Mouse (Mus musculus) hindbrain, embryonic 12.5 days (tissue): Measurements from ENCODE around the gene Rhebl1. TPM values are rescaled to one million over a fixed set of nuclear protein-coding genes. Genes with fewer than 3 reads are reported as not detected.
A peak's percentile ranks its signal among the peaks of the same experiment; 100 is the strongest.
"Not testable (repeated sequence)": the region's sequence is repeated elsewhere in the genome, so short reads cannot be mapped to it uniquely, and the experiment has no call there.

ENCODE experiments used
- ATAC-seq: fragments of 200-750 bp; cut with Nextera tagmentation; 2 replicates; pipeline ENCODE4 v1.8.0; 2017; ENCODE audit warnings: moderate TSS enrichment; ENCODE audit not compliant: low FRiP score
- H3K27ac ChIP-seq: fragments of 300-500 bp; sonication (generic); 2 replicates; pipeline ENCODE4 v1.5.1; 2016; ENCODE audit warnings: mild to moderate bottlenecking
- H3K27me3 ChIP-seq: fragments of 300-500 bp; sonication (generic); 2 replicates; pipeline ENCODE4 v1.6.1; 2016; ENCODE audit warnings: mild to moderate bottlenecking
- H3K36me3 ChIP-seq: fragments of 300-500 bp; sonication (generic); 2 replicates; pipeline ENCODE4 v1.6.1; 2016; ENCODE audit warnings: mild to moderate bottlenecking
- H3K4me1 ChIP-seq: fragments of 300-500 bp; sonication (generic); 2 replicates; pipeline ENCODE4 v1.6.1; 2016
- H3K4me2 ChIP-seq: fragments of 300-500 bp; sonication (generic); replicated peaks from 2 replicates; pipeline ENCODE4 v1.6.1; 2016; ENCODE audit warnings: mild to moderate bottlenecking
- H3K4me3 ChIP-seq: fragments of 300-500 bp; sonication (generic); 2 replicates; pipeline ENCODE4 v1.5.1; 2016; ENCODE audit warnings: mild to moderate bottlenecking
- H3K9ac ChIP-seq: fragments of 300-500 bp; sonication (generic); 2 replicates; pipeline ENCODE4 v1.6.1; 2016; ENCODE audit warnings: mild to moderate bottlenecking, moderate library complexity
- H3K9me3 ChIP-seq: fragments of 300-500 bp; sonication (generic); replicated peaks from 2 replicates; pipeline ENCODE4 v1.6.1; 2016; ENCODE audit warnings: mild to moderate bottlenecking
- WGBS: fragments of 180-500 bp; shearing (Covaris S2); methylation state at CpG from one replicate; pipeline ENCODE4 v1.1.7; 2016; 5-methylcytosine and 5-hydroxymethylcytosine counted together
- polyA plus RNA-seq: library from polyadenylated mRNA; unstranded; fragments of >200 nt; fragmentation: Nextera tagmentation; extraction: Ambion mirVana; gene quantifications from 2 replicates; pipeline ENCODE4 v1.2.1, GENCODE M21; 2016

The Rhebl1 gene
- polyA plus RNA-seq = 22.0 and 27.0 TPM in 2 replicates

GRCm38 (mm10) chr15:98893940-98894745, at the start of gene Rhebl1:
TSS of gene Rhebl1 (minus strand) at chr15:98894540.
- no peak for ATAC-seq
- Histone ChIP-seq H3K4me2 (peak within 1 kb of the TSS; percentile 95), H3K27ac (no peak within 1 kb of the TSS), H3K36me3 (no peaks in the 10 kb centered on the region), H3K4me1 (peaks cover 43% of the 10 kb centered on the region), H3K27me3 (peaks cover 79% of the 10 kb centered on the region), H3K9me3 (no peaks in the 10 kb centered on the region), H3K9ac (peak within 1 kb of the TSS; percentile 53), H3K4me3 (peak within 1 kb of the TSS; percentile 45)
- under 1% methylated on average over 77 of the region's 77 CpGs for WGBS

- no peak for ATAC-seq
- WGBS = 83% methylated on average over 4 of the region's 4 CpGs
Observed at GRCm38 (mm10) chr15:98943133-98943532, 48.8 kb upstream of the Rhebl1 start.

GRCm38 (mm10) chr15:98942081-98942480, 47.7 kb upstream of the Rhebl1 start:
- H3K36me3 ChIP-seq = no peaks in the 10 kb centered on the region
- H3K27me3 ChIP-seq = no peaks in the 10 kb centered on the region
- H3K9me3 ChIP-seq = no peaks in the 10 kb centered on the region
- H3K9ac ChIP-seq = no peak overlapping the region
- H3K4me3 ChIP-seq = no peak overlapping the region
- 93% methylated on average over 4 of the region's 4 CpGs for WGBS
- no peak overlapping the region for H3K4me2 ChIP-seq
- ATAC-seq = no peak
- H3K4me1 ChIP-seq = no peaks in the 10 kb centered on the region
- no peak overlapping the region for H3K27ac ChIP-seq

More at GRCm38 (mm10) chr15:98943133-98943532, 48.8 kb upstream of the Rhebl1 start:
- peaks cover 3% of the 10 kb centered on the region for H3K4me1 ChIP-seq
- no peak overlapping the region for H3K4me2 ChIP-seq
- no peaks in the 10 kb centered on the region for H3K9me3 ChIP-seq
- H3K9ac ChIP-seq = no peak overlapping the region
- H3K27ac ChIP-seq = no peak overlapping the region
- no peak overlapping the region for H3K4me3 ChIP-seq
- H3K27me3 ChIP-seq = no peaks in the 10 kb centered on the region
- H3K36me3 ChIP-seq = no peaks in the 10 kb centered on the region

- no peaks in the 10 kb centered on the region for H3K4me1 ChIP-seq
- 84% methylated on average over 2 of the region's 2 CpGs for WGBS
- no peak overlapping the region for H3K27ac ChIP-seq
- no peaks in the 10 kb centered on the region for H3K9me3 ChIP-seq
- no peak overlapping the region for H3K4me2 ChIP-seq
- no peak overlapping the region for H3K4me3 ChIP-seq
- H3K9ac ChIP-seq = no peak overlapping the region
- no peak for ATAC-seq
- no peaks in the 10 kb centered on the region for H3K27me3 ChIP-seq
- no peaks in the 10 kb centered on the region for H3K36me3 ChIP-seq
Observed at GRCm38 (mm10) chr15:98941539-98941938, 47.2 kb upstream of the Rhebl1 start.

DNA sequence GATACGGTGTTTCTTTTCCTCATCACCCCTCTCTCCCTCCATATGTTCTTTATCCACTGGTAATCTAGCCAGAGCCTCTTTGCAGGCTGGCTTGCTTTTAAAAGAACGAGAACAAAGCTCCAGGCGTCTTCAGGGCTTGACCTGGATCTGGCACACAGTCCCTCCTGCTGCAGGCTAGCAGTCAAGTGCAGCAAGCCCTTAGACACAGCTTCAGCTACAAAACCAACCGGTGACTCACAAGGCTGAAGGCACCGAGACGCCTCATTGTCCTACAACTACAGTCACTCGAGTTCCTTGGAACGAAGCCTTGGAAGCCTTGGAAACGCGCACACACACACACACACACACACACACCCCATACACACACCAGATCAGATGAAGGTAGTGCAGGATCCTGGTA, 46.5 kb upstream of the Rhebl1 start:
- H3K4me2 ChIP-seq = no peak overlapping the region
- peaks cover 2% of the 10 kb centered on the region for H3K4me1 ChIP-seq
- no peaks in the 10 kb centered on the region for H3K9me3 ChIP-seq
- no peak for ATAC-seq
- H3K9ac ChIP-seq = no peak overlapping the region
- WGBS = 67% methylated on average over 10 of the region's 10 CpGs
- H3K4me3 ChIP-seq = no peak overlapping the region
- H3K36me3 ChIP-seq = no peaks in the 10 kb centered on the region
- H3K27ac ChIP-seq = no peak overlapping the region
- H3K27me3 ChIP-seq = no peaks in the 10 kb centered on the region

GRCm38 (mm10) chr15:98934217-98934839, 40.0 kb upstream of the Rhebl1 start, which contains the start of gene Tuba1b:
TSS of gene Tuba1b (minus strand) at chr15:98934565.
- no peaks in the 10 kb centered on the region for H3K9me3 ChIP-seq
- under 1% methylated on average over 58 of the region's 58 CpGs for WGBS
- H3K4me1 ChIP-seq = peaks cover 17% of the 10 kb centered on the region
- ATAC-seq = peak; percentile 96
- peaks cover 8% of the 10 kb centered on the region; the same call in 1 of the 2 replicates for H3K36me3 ChIP-seq
- H3K4me2 ChIP-seq = peak within 1 kb of the TSS; percentile 91
- H3K9ac ChIP-seq = peak within 1 kb of the TSS; percentile 79
- H3K4me3 ChIP-seq = peak within 1 kb of the TSS; percentile 67
- peak within 1 kb of the TSS; percentile 96 for H3K27ac ChIP-seq
- H3K27me3 ChIP-seq = no peaks in the 10 kb centered on the region

DNA sequence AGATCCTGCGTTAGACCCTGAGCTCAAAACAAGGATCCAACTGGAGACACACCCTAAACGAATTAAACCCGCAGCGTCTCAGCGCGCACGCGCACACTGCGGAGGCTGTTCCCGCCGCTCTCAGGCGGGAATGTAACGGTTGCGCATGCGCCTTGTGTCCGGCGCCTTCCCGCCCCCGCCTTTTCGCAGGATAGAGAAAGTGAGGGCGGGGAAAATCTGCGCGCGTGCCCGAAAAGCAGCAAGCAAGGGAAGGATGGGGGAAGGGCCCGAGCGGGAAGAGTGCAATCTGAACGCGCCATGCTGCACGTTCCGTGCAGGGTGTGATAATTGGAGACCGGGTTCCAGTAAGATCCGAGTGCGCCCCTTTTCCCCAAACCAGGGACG, 39.5 kb upstream of the Rhebl1 start:
- H3K4me2 ChIP-seq = peak overlapping the region; percentile 91
- WGBS = under 1% methylated on average over 35 of the region's 35 CpGs
- H3K27me3 ChIP-seq = no peaks in the 10 kb centered on the region
- H3K9ac ChIP-seq = peak overlapping the region; percentile 79
- H3K9me3 ChIP-seq = no peaks in the 10 kb centered on the region
- peaks cover 19% of the 10 kb centered on the region for H3K4me1 ChIP-seq
- ATAC-seq = peak; percentile 89
- peak overlapping the region; percentile 67 for H3K4me3 ChIP-seq
- H3K27ac ChIP-seq = peak overlapping the region; percentile 96
- H3K36me3 ChIP-seq = peaks cover 8% of the 10 kb centered on the region; the same call in 1 of the 2 replicates

- peak overlapping the region; percentile 79 for H3K9ac ChIP-seq
- not testable (repeated sequence) for H3K9me3 ChIP-seq, H3K36me3 ChIP-seq, H3K27me3 ChIP-seq, ATAC-seq
- WGBS = 25% methylated on average over 8 of the region's 9 CpGs
- peak overlapping the region; percentile 67 for H3K4me3 ChIP-seq
- H3K27ac ChIP-seq = peak overlapping the region; percentile 96
- peak overlapping the region; percentile 91 for H3K4me2 ChIP-seq
- peaks cover 21% of the 10 kb centered on the region for H3K4me1 ChIP-seq
Observed at GRCm38 (mm10) chr15:98933004-98933671, 38.8 kb upstream of the Rhebl1 start.

DNA sequence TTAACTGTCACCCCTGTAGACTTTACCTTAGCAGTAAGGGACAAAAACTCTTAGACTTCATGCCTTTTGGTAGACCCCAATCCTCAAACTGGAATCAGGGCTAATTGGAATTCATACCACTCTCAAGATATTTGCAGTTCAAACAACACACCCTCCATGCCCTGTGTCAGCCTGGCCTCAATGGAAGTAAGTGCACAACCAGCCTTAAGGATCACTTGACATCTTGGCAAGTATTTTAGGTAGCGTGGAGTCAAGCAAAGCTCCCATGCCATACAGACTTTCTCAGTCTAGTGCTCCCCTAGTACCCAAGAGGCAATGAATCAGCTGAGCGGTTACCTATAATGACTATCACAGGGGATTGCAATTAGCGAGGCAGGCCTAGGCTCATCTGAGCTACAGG, 36.7 kb upstream of the Rhebl1 start:
- H3K27ac ChIP-seq = no peak overlapping the region
- H3K9ac ChIP-seq = peak overlapping the region; percentile 18; the same call in 1 of the 2 replicates
- no peaks in the 10 kb centered on the region for H3K9me3 ChIP-seq
- no peaks in the 10 kb centered on the region for H3K27me3 ChIP-seq
- peaks cover 8% of the 10 kb centered on the region; the same call in 1 of the 2 replicates for H3K36me3 ChIP-seq
- peak overlapping the region; percentile 13; the same call in 1 of the 2 replicates for H3K4me2 ChIP-seq
- ATAC-seq = no peak
- WGBS = 85% methylated on average over 3 of the region's 3 CpGs
- no peak overlapping the region for H3K4me3 ChIP-seq
- H3K4me1 ChIP-seq = peaks cover 21% of the 10 kb centered on the region

DNA sequence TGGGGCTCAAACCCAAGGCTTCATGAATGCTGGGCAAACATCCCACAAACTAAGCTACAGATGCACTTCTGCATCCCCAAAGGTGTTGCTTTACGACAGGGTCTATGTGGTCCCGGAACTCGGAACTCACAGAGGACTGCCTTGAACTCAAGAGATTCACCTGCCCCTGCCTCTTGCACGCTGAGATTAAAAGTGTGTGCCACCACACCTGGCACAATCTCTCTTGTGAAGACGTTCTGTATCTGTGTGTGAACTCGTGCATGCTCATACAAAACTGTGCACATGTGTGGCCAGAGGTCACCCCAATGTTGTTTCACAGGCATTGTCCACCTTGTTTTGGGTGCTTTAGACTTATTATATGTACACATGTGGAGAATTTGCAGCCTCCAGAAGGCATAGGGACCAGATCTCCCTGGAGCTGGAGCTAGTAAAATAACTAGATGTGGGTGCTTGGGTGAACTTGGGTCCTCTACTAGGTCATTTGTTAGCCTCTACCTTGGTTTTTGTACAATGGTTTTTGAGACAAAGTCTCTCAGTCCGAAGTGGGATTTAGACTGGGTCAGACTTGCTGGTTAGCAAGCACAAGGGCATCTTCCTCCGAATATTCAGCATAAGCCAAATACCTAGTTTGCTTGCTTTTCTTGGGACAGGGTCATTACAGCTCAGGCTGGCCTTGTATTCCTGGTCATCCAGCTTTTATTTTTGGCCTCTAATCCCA, 35.8 kb upstream of the Rhebl1 start:
- 58% methylated on average over 8 of the region's 8 CpGs for WGBS
- H3K27ac ChIP-seq = no peak overlapping the region
- H3K4me2 ChIP-seq = no peak overlapping the region
- peaks cover 8% of the 10 kb centered on the region; the same call in 1 of the 2 replicates for H3K36me3 ChIP-seq
- no peak overlapping the region for H3K4me3 ChIP-seq
- ATAC-seq = no peak
- no peaks in the 10 kb centered on the region for H3K27me3 ChIP-seq
- H3K9ac ChIP-seq = no peak overlapping the region
- peaks cover 13% of the 10 kb centered on the region for H3K4me1 ChIP-seq
- H3K9me3 ChIP-seq = no peaks in the 10 kb centered on the region

- peak overlapping the region; percentile 18; the same call in 1 of the 2 replicates for H3K9ac ChIP-seq
- peaks cover 11% of the 10 kb centered on the region for H3K4me1 ChIP-seq
- H3K4me2 ChIP-seq = no peak overlapping the region
- WGBS = 16% methylated on average over 13 of the region's 13 CpGs
- 0 out of 2 replicates have a peak, but pooled peaks have one; percentile 58 for ATAC-seq
- H3K27ac ChIP-seq = 0 out of 2 replicates have a peak overlapping the region, but pooled peaks have one; percentile 17
- H3K36me3 ChIP-seq = peaks cover 8% of the 10 kb centered on the region; the same call in 1 of the 2 replicates
- no peaks in the 10 kb centered on the region for H3K9me3 ChIP-seq
- H3K27me3 ChIP-seq = no peaks in the 10 kb centered on the region
- H3K4me3 ChIP-seq = no peak overlapping the region
Observed at GRCm38 (mm10) chr15:98928598-98929240, 34.4 kb upstream of the Rhebl1 start.
